Mouse (Mus musculus) R1 (cell line): ENCODE measurements at regions not wholly inside any gene's neighbourhood (a gene's known extent, or its start where the extent isn't known, plus 50 kb on each side); places are given as distances from the start of the nearest gene placed in this dataset.

Experiments used
- DNase-seq: peaks from one replicate; pipeline ENCODE4 v3.0.0-alpha.2; 2018; ENCODE audit warnings: low read depth, low spot score

DNA sequence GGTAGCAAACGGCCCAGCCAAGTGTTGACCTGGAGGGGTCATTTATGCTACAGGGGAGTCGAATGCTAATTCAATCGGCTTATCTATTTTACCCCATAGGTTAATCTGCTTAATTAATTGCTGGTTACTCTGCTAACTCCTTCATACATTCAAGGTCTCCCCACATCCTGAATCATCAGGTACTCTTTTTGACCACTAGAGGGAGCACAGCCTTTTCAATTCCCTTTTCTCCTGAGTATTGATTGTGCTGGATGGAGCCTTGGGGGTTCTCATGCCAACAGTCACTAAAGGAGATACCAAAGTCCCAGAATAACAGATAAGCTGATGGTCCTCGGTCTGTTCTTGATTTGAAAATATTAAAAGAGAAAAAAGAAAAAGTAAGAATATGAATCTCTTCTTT, 126.8 kb downstream of the Polr2m start:
- DNase-seq: peak; percentile 64

DNA sequence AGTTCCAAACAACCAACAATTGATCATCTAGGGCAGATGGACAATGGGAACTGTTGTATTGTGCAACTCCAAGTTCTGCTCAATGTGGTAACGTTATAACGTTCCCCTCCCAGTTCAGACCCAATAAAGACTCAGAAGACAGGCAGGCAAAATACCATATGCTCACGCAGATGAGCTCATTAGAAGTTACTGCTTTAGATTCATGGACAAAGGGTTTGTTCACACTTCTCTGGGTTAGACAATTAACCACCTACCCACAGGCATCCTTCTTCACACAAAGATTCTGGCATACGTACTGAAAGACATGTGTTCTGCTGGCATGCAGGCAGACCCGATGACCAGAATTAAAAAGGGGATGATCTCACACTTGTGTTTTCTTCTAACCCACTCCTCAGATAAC, 130.0 kb downstream of the Polr2m start:
- no peak for DNase-seq
